Mouse (Mus musculus) liver, embryonic 16.5 days (tissue): ENCODE measurements around the gene Cpm. TPM values are rescaled to one million over a fixed set of nuclear protein-coding genes. Genes with fewer than 3 reads are reported as not detected.

Experiments used
- ATAC-seq: fragments of 200-750 bp; cut with Nextera tagmentation; 2 replicates; pipeline ENCODE4 v1.8.0; 2017; ENCODE audit warnings: low read depth, mild to moderate bottlenecking, moderate number of reproducible peaks, moderate library complexity
- H3K27ac ChIP-seq: fragments of 300-500 bp; sonication (generic); 2 replicates; pipeline ENCODE4 v1.5.1; 2014; ENCODE audit warnings: mild to moderate bottlenecking, low read length
- H3K27me3 ChIP-seq: fragments of 300-500 bp; sonication (generic); 2 replicates; pipeline ENCODE4 v1.6.1; 2014; ENCODE audit warnings: low read depth, low read length, mixed read lengths; ENCODE audit not compliant: control insufficient read depth, insufficient read depth
- H3K36me3 ChIP-seq: fragments of 300-500 bp; sonication (generic); 2 replicates; pipeline ENCODE4 v1.6.1; 2014; ENCODE audit warnings: mild to moderate bottlenecking; ENCODE audit not compliant: control insufficient read depth, insufficient read depth
- H3K4me1 ChIP-seq: fragments of 300-500 bp; sonication (generic); 2 replicates; pipeline ENCODE4 v1.6.1; 2014; ENCODE audit warnings: low read depth, low read length, mixed read lengths; ENCODE audit not compliant: control insufficient read depth
- H3K4me2 ChIP-seq: fragments of 300-500 bp; sonication (generic); 2 replicates; pipeline ENCODE4 v1.6.1; 2014; ENCODE audit warnings: low read depth, low read length, mixed read lengths
- H3K4me3 ChIP-seq: fragments of 300-500 bp; sonication (generic); 2 replicates; pipeline ENCODE4 v1.5.1; 2014; ENCODE audit warnings: low read depth, mild to moderate bottlenecking, low read length
- H3K9ac ChIP-seq: fragments of 300-500 bp; sonication (generic); 2 replicates; pipeline ENCODE4 v1.6.1; 2014; ENCODE audit warnings: low read depth, low read length
- H3K9me3 ChIP-seq: fragments of 300-500 bp; sonication (generic); replicated peaks from 2 replicates; pipeline ENCODE4 v1.6.1; 2016; ENCODE audit warnings: low read length; ENCODE audit not compliant: control insufficient read depth
- WGBS: fragments of 180-500 bp; shearing (Covaris S2); extraction: QIAGEN DNeasy Blood & Tissue Kit; methylation state at CpG from one replicate; pipeline ENCODE4 v1.1.7; 2014; ENCODE audit not compliant: insufficient replicate concordance; 5-methylcytosine and 5-hydroxymethylcytosine counted together
- polyA plus RNA-seq: library from polyadenylated mRNA; unstranded; fragments of >200 nt; fragmentation: Nextera tagmentation; extraction: Ambion mirVana; gene quantifications from 2 replicates; pipeline ENCODE4 v1.2.1, GENCODE M21; 2015

Gene Cpm
- polyA plus RNA-seq, 1 experiment from 2014 or later, result 61.6 TPM

DNA sequence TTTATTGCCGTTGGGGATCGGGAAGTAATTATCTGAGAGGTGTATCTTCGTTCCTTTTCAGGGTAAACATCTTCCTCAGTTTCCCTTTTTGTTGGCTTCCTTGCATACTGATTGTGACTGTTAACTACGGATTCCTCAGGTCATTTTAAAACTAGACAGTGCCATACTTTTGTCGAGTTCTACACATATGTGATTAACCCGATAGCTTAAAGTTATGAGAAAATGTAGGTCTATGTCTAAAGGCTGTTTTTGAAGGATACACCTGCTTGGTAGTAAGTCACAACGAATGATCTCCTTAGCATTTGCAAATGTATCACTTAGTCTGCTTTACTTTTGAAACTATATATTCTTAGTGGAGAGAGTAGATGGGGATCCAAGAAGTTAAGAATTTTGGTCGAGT, 876 bp downstream of the Cpm start:
- H3K9me3 ChIP-seq, result no peaks in the 10 kb centered on the region
- peaks cover 33% of the 10 kb centered on the region for H3K27me3 ChIP-seq
- H3K36me3 ChIP-seq, result no peaks in the 10 kb centered on the region
- no peak overlapping the region for H3K9ac ChIP-seq
- WGBS, result 13% methylated on average over 8 of the region's 8 CpGs
- H3K4me2 ChIP-seq, result peak overlapping the region; percentile 63
- ATAC-seq, result no peak
- no peak overlapping the region for H3K27ac ChIP-seq
- peak overlapping the region; percentile 60 for H3K4me3 ChIP-seq
- no peaks in the 10 kb centered on the region; the same call in 1 of the 2 replicates for H3K4me1 ChIP-seq

- Histone ChIP-seq H3K4me3 (peak overlapping the region; percentile 22; the same call in 1 of the 2 replicates), H3K9ac (no peak overlapping the region), H3K27ac (no peak overlapping the region), H3K27me3 (peaks cover 33% of the 10 kb centered on the region), H3K4me1 (no peaks in the 10 kb centered on the region; the same call in 1 of the 2 replicates), H3K4me2 (peak overlapping the region; percentile 63; the same call in 1 of the 2 replicates), H3K36me3 (no peaks in the 10 kb centered on the region), H3K9me3 (no peaks in the 10 kb centered on the region)
- ATAC-seq, result no peak
- WGBS, result 37% methylated on average over 2 of the region's 2 CpGs
These were observed 1.5 kb downstream of the Cpm start for GRCm38 (mm10) chr10:117630810-117631209.

GRCm38 (mm10) chr10:117631562-117632259, 2.4 kb downstream of the Cpm start:
- Histone ChIP-seq H3K9me3 (no peaks in the 10 kb centered on the region), H3K4me1 (no peaks in the 10 kb centered on the region; the same call in 1 of the 2 replicates), H3K27me3 (peaks cover 33% of the 10 kb centered on the region), H3K4me2 (no peak overlapping the region), H3K9ac (no peak overlapping the region), H3K36me3 (no peaks in the 10 kb centered on the region), H3K27ac (no peak overlapping the region), H3K4me3 (no peak overlapping the region)
- WGBS, result 63% methylated on average over 16 of the region's 16 CpGs
- no peak for ATAC-seq

- no peak overlapping the region for H3K4me3 ChIP-seq
- H3K4me2 ChIP-seq, result no peak overlapping the region
- H3K4me1 ChIP-seq, result no peaks in the 10 kb centered on the region; the same call in 1 of the 2 replicates
- no peaks in the 10 kb centered on the region for H3K9me3 ChIP-seq
- H3K27ac ChIP-seq, result no peak overlapping the region
- no peak overlapping the region for H3K9ac ChIP-seq
- no peak for ATAC-seq
- H3K36me3 ChIP-seq, result no peaks in the 10 kb centered on the region
- H3K27me3 ChIP-seq, result peaks cover 31% of the 10 kb centered on the region
- WGBS, result 71% methylated on average over 4 of the region's 4 CpGs
These were observed 3.1 kb downstream of the Cpm start for GRCm38 (mm10) chr10:117632394-117632793.

DNA sequence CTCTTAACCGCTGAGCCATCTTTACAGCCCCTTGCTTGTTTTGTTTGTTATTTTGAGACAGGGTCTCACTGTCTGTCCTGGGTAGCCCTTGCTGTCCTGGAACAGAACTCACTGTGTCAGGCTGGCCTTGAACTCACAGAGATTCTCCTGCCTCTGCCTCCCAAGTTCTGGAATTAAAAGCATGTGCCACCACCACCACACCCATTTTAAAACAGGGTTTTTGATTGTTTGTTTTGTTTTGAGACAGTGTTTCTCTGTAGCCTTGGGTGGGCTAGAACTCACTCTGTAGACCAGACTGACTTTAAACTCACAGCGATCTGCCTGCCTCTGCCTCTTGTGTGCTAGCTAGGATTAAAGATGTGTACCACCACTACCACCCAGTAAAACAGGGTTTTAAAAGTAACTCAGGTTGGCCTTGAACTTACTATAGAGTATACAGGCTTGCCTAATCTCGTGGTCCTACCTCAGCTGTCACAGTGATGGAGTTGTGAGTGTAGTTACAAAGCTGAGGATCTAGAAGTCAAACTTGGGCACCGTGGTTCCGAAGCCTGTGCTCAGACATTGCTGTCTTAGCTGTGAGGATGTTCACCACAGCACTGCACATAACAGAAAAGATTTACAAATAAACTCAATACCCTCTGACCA, 4.4 kb downstream of the Cpm start:
- Histone ChIP-seq H3K36me3 (no peaks in the 10 kb centered on the region), H3K27ac (no peak overlapping the region), H3K4me1 (no peaks in the 10 kb centered on the region; the same call in 1 of the 2 replicates), H3K9ac (no peak overlapping the region), H3K4me3 (no peak overlapping the region), H3K9me3 (no peaks in the 10 kb centered on the region), H3K27me3 (peaks cover 21% of the 10 kb centered on the region), H3K4me2 (no peak overlapping the region)
- ATAC-seq, result no peak
- 62% methylated on average over 5 of the region's 5 CpGs for WGBS

DNA sequence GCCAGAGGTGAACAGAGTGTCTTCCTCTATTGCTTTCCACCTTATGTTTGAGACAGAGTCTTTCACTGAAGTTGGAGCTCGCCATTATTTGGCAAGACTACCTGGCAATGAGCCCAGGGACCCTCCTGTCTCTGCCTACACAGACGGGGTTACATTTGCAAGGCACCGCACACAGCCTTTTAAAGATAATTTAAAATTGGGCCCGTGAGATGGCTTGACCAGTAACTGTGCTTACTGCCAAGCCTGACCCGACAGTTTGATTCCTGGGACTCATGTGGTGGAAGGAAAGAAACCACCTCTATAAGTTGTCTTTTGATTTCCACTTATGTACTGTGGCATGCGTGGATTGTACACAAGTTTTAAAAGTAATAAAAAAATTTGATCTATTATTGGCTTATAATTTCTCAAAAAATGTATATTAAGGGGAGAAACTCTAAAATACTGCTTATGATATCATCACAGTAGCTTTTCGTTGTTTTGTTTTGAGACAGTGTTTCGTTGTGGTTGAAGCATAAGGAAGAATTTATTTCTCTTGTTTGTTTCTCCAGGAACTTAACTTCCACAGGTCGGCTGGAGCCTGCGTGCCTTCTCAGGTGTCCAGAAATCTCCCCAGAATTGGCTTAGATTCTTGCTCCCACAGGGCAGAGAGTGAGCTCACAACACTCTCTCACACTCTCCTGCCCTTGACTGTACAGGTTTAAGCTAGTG, 5.2 kb downstream of the Cpm start:
- Histone ChIP-seq H3K9me3 (no peaks in the 10 kb centered on the region), H3K36me3 (no peaks in the 10 kb centered on the region), H3K4me3 (no peak overlapping the region), H3K4me2 (no peak overlapping the region), H3K4me1 (no peaks in the 10 kb centered on the region), H3K27ac (no peak overlapping the region), H3K27me3 (peaks cover 13% of the 10 kb centered on the region), H3K9ac (no peak overlapping the region)
- WGBS, result 61% methylated on average over 10 of the region's 10 CpGs
- no peak for ATAC-seq

DNA sequence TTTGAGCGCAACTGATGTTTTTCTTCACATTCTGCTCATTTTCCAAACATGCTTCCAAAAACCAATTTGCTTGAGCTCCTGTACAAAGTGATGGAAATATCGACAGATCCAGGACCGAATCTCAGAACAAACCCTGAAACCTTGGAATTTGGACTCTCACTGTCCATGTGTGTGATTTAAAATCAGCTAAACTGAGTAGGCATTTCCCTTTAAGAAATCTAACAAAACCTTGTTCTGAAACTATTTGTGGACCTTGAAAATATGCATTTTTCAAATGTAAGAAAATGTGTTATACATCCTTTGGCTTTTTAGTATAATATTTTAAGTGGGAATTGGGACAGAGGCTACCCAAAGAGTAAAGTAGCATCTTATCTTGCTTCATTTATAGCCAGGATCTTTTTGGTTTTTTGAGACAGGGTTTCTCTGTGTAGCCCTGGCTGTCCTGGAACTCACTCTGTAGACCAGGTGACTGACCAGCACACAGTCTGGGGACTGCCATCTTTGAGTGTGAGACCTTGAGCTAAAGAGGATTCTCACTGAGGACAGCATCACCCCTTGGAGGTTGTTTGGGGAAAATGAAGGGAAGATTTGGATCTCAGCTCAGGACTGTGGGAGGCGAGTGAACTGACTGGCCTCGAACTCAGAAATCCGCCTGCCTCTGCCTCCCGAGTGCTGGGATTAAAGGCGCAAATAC, 5.9 kb downstream of the Cpm start:
- Histone ChIP-seq H3K27ac (no peak overlapping the region), H3K36me3 (no peaks in the 10 kb centered on the region)

GRCm38 (mm10) chr10:117635823-117636589, 6.7 kb downstream of the Cpm start:
- H3K4me3 ChIP-seq, result no peak overlapping the region
- WGBS, result 65% methylated on average over 3 of the region's 3 CpGs
- H3K4me1 ChIP-seq, result no peaks in the 10 kb centered on the region; the same call in 1 of the 2 replicates
- H3K4me2 ChIP-seq, result no peak overlapping the region
- no peak for ATAC-seq
- H3K27ac ChIP-seq, result no peak overlapping the region
- H3K9me3 ChIP-seq, result no peaks in the 10 kb centered on the region
- H3K9ac ChIP-seq, result no peak overlapping the region
- no peaks in the 10 kb centered on the region for H3K36me3 ChIP-seq
- H3K27me3 ChIP-seq, result no peaks in the 10 kb centered on the region

More for the DNA sequence above, 5.9 kb downstream of the Cpm start:
- Histone ChIP-seq H3K27me3 (peaks cover 5% of the 10 kb centered on the region), H3K4me3 (no peak overlapping the region), H3K4me1 (no peaks in the 10 kb centered on the region; the same call in 1 of the 2 replicates), H3K4me2 (no peak overlapping the region), H3K9ac (no peak overlapping the region), H3K9me3 (no peaks in the 10 kb centered on the region)
- no peak for ATAC-seq
- whole genome bisulfite sequencing, result 73% methylated on average over 8 of the region's 8 CpGs
